Mouse (Mus musculus) heart, adult 11 months (tissue): ENCODE measurements around the gene Zdhhc22.

Source experiments
- DNase-seq: peaks from one replicate; pipeline ENCODE4 v3.0.0; 2022

Zdhhc22 gene

GRCm38 (mm10) chr12:86989890-86990754 is at the start of gene Zdhhc22:
TSS of gene Zdhhc22 (minus strand) at chr12:86990430.
- peak; percentile 82 for DNase-seq

- DNase-seq, result peak; percentile 54
Measured at GRCm38 (mm10) chr12:87036631-87037030, 46.4 kb upstream of the Zdhhc22 start.

GRCm38 (mm10) chr12:87031163-87031763 is 41.0 kb upstream of the Zdhhc22 start:
- DNase-seq, result peak; percentile 98

- peak; percentile 74 for DNase-seq
Measured at GRCm38 (mm10) chr12:87029251-87029976, 39.2 kb upstream of the Zdhhc22 start.

- DNase-seq, result peak; percentile 74
Measured at GRCm38 (mm10) chr12:87028068-87028467, 37.8 kb upstream of the Zdhhc22 start.

- peak; percentile 42 for DNase-seq
Measured at GRCm38 (mm10) chr12:87027391-87027790, 37.2 kb upstream of the Zdhhc22 start.

- no peak for DNase-seq
Measured at GRCm38 (mm10) chr12:87026871-87027240, 36.6 kb upstream of the Zdhhc22 start.

- peak; percentile 90 for DNase-seq
Measured at GRCm38 (mm10) chr12:87026109-87026870, 36.1 kb upstream of the Zdhhc22 start.

- DNase-seq, result peak; percentile 79
Measured at GRCm38 (mm10) chr12:87023456-87023855, 33.2 kb upstream of the Zdhhc22 start.

GRCm38 (mm10) chr12:87022006-87022405 is 31.8 kb upstream of the Zdhhc22 start:
- DNase-seq, result peak; percentile 73

- peak; percentile 70 for DNase-seq
Measured at GRCm38 (mm10) chr12:87021040-87021439, 30.8 kb upstream of the Zdhhc22 start, which contains the start of gene Tmem63c. TSS of gene Tmem63c (plus strand) at chr12:87021340.

- DNase-seq, result peak; percentile 55
Measured at GRCm38 (mm10) chr12:87018756-87019155, 28.5 kb upstream of the Zdhhc22 start.

- DNase-seq, result peak; percentile 11
Measured at GRCm38 (mm10) chr12:87017041-87017440, 26.8 kb upstream of the Zdhhc22 start.

- peak; percentile 74 for DNase-seq
Measured at GRCm38 (mm10) chr12:87004596-87004995, 14.4 kb upstream of the Zdhhc22 start.

GRCm38 (mm10) chr12:87003606-87004005 is 13.4 kb upstream of the Zdhhc22 start:
- peak; percentile 55 for DNase-seq

GRCm38 (mm10) chr12:87002815-87003214 is 12.6 kb upstream of the Zdhhc22 start:
- peak; percentile 78 for DNase-seq

- peak; percentile 60 for DNase-seq
Measured at GRCm38 (mm10) chr12:87002209-87002608, 12.0 kb upstream of the Zdhhc22 start.

- no peak for DNase-seq
Measured at GRCm38 (mm10) chr12:87000840-87001176, 10.6 kb upstream of the Zdhhc22 start.

- peak; percentile 90 for DNase-seq
Measured at GRCm38 (mm10) chr12:87000151-87000839, 10.1 kb upstream of the Zdhhc22 start.

- peak; percentile 97 for DNase-seq
Measured at GRCm38 (mm10) chr12:86999283-86999820, 9.1 kb upstream of the Zdhhc22 start.

GRCm38 (mm10) chr12:86998699-86999098 is 8.5 kb upstream of the Zdhhc22 start:
- DNase-seq, result peak; percentile 36

GRCm38 (mm10) chr12:86995931-86996330 is 5.7 kb upstream of the Zdhhc22 start:
- peak; percentile 53 for DNase-seq
